Mouse (Mus musculus) hindbrain, embryonic 10.5 days (tissue): ENCODE results near the gene Ankrd12. TPM values are rescaled to one million over a fixed set of nuclear protein-coding genes. Genes with fewer than 3 reads are reported as not detected.
A peak's percentile ranks its signal among the peaks of the same experiment; 100 is the strongest.

Experiments used
- DNase-seq: peaks from one replicate; pipeline ENCODE4 v3.0.0-alpha.2; 2017; ENCODE audit warnings: low spot score
- H3K27ac ChIP-seq: fragments of 300-500 bp; sonication (generic); 2 replicates; pipeline ENCODE4 v1.5.1; 2016; ENCODE audit warnings: mild to moderate bottlenecking, moderate library complexity
- H3K27me3 ChIP-seq: fragments of 300-500 bp; sonication (generic); 2 replicates; pipeline ENCODE4 v1.6.1; 2016; ENCODE audit warnings: mild to moderate bottlenecking; ENCODE audit not compliant: poor library complexity, insufficient read depth, severe bottlenecking
- H3K36me3 ChIP-seq: fragments of 300-500 bp; sonication (generic); 2 replicates; pipeline ENCODE4 v1.6.1; 2016; ENCODE audit warnings: mild to moderate bottlenecking, moderate library complexity
- H3K4me1 ChIP-seq: fragments of 300-500 bp; sonication (generic); replicated peaks from 2 replicates; pipeline ENCODE4 v1.6.1; 2016; ENCODE audit warnings: mild to moderate bottlenecking
- H3K4me3 ChIP-seq: fragments of 300-500 bp; sonication (generic); 2 replicates; pipeline ENCODE4 v1.5.1; 2016; ENCODE audit warnings: mild to moderate bottlenecking, moderate library complexity
- H3K9me3 ChIP-seq: fragments of 300-500 bp; sonication (generic); 2 replicates; pipeline ENCODE4 v1.6.1; 2016; ENCODE audit warnings: mild to moderate bottlenecking, moderate library complexity
- WGBS: fragments of 180-500 bp; shearing (Covaris S2); methylation state at CpG from one replicate; pipeline ENCODE4 v1.1.7; 2016; 5-methylcytosine and 5-hydroxymethylcytosine counted together
- polyA plus RNA-seq: library from polyadenylated mRNA; unstranded; fragments of >200 nt; fragmentation: Nextera tagmentation; extraction: Ambion mirVana; gene quantifications from 2 replicates; pipeline ENCODE4 v1.2.1, GENCODE M21; 2016

Gene Ankrd12
- polyA plus RNA-seq, 1 experiment from 2014 or later: 20.2 TPM

- no peak overlapping the region for H3K4me3 ChIP-seq
- H3K9me3 ChIP-seq: peaks cover 4% of the 10 kb centered on the region; the same call in 1 of the 2 replicates
- no peaks in the 10 kb centered on the region for H3K27me3 ChIP-seq
- H3K36me3 ChIP-seq: peaks cover 64% of the 10 kb centered on the region
- DNase-seq: peak; percentile 30
- 54% methylated on average over 6 of the region's 6 CpGs for WGBS
- H3K27ac ChIP-seq: peak overlapping the region; percentile 72
- peaks cover 12% of the 10 kb centered on the region for H3K4me1 ChIP-seq
Measured at GRCm38 (mm10) chr17:65931525-65931924, 145.4 kb downstream of the Ankrd12 start.

- no peak for DNase-seq
- Histone ChIP-seq H3K27me3 (no peaks in the 10 kb centered on the region), H3K4me1 (peaks cover 12% of the 10 kb centered on the region), H3K36me3 (peaks cover 65% of the 10 kb centered on the region), H3K9me3 (peaks cover 4% of the 10 kb centered on the region; the same call in 1 of the 2 replicates), H3K27ac (peak overlapping the region; percentile 72), H3K4me3 (no peak overlapping the region)
- WGBS: 88% methylated on average over 6 of the region's 6 CpGs
Measured at GRCm38 (mm10) chr17:65930960-65931359, 145.9 kb downstream of the Ankrd12 start.

- no peak overlapping the region for H3K4me3 ChIP-seq
- H3K9me3 ChIP-seq: peaks cover 4% of the 10 kb centered on the region; the same call in 1 of the 2 replicates
- no peak overlapping the region for H3K27ac ChIP-seq
- WGBS: 92% methylated on average over 7 of the region's 7 CpGs
- peaks cover 12% of the 10 kb centered on the region for H3K4me1 ChIP-seq
- no peaks in the 10 kb centered on the region for H3K27me3 ChIP-seq
- H3K36me3 ChIP-seq: peaks cover 65% of the 10 kb centered on the region
- DNase-seq: no peak
Measured at GRCm38 (mm10) chr17:65930158-65930826, 146.6 kb downstream of the Ankrd12 start.

DNA sequence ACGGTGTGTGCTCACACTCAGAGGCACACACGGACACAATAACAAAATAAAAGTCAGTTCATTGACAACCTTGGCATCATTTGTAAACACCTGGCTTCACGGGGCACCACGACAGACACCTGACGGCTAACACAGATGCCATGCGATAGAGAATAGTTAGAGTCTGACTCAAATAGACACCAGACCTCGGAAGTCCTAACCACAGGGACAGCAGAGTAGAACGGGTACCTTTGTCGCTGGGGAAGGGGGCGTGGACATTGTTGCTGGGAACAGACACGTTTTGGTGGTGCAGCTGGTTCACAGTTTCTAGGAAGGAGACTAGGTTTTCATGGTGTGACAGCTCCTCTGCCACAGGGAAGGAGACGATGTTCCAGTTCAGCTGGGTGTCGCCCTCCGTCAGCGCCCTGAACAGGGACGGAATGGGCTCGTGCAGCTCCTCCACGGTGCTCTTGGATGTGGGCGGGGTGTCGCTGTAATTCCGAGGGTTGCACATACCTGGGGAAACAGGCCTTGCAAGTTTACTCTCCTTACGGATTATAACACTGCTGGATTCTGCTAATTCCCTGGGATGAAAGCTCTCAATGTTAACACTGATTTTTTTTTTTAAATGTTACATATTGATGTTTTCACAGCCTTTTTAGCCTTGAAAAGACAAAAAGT is 147.4 kb downstream of the Ankrd12 start:
- no peaks in the 10 kb centered on the region for H3K27me3 ChIP-seq
- H3K36me3 ChIP-seq: peaks cover 66% of the 10 kb centered on the region
- DNase-seq: no peak
- H3K9me3 ChIP-seq: peaks cover 4% of the 10 kb centered on the region; the same call in 1 of the 2 replicates
- peaks cover 12% of the 10 kb centered on the region for H3K4me1 ChIP-seq
- WGBS: 89% methylated on average over 22 of the region's 22 CpGs
- no peak overlapping the region for H3K27ac ChIP-seq
- H3K4me3 ChIP-seq: no peak overlapping the region

DNA sequence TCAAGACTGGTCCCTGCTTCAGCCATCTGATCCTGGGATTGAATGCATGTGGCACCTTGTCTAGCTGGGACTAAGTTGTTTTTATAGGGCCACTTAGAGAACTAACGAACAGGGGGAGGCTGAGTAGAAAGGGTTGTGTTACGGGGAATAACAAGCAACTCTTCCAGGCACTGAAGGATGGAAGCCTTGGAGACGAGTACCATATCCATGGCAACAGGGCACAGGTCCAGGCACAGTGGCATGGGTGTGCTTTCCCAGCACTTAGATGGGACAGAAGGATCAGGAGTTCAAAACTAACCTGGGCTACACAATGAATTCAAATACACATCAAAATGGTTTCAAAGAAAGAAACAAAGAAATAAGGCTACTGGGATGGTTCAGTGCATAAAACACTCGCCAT is 149.8 kb downstream of the Ankrd12 start:
- no peak for DNase-seq
- H3K4me3 ChIP-seq: no peak overlapping the region
- peaks cover 71% of the 10 kb centered on the region for H3K36me3 ChIP-seq
- peaks cover 11% of the 10 kb centered on the region for H3K4me1 ChIP-seq
- no peaks in the 10 kb centered on the region for H3K9me3 ChIP-seq
- WGBS: 87% methylated on average over 4 of the region's 4 CpGs
- no peaks in the 10 kb centered on the region for H3K27me3 ChIP-seq
- H3K27ac ChIP-seq: no peak overlapping the region

- Histone ChIP-seq H3K4me1 (no peaks in the 10 kb centered on the region), H3K9me3 (no peaks in the 10 kb centered on the region), H3K4me3 (no peak overlapping the region), H3K27ac (no peak overlapping the region), H3K36me3 (peaks cover 76% of the 10 kb centered on the region), H3K27me3 (no peaks in the 10 kb centered on the region)
- no peak for DNase-seq
- WGBS: 76% methylated on average over 5 of the region's 5 CpGs
Measured at GRCm38 (mm10) chr17:65924218-65924617, 152.7 kb downstream of the Ankrd12 start.

DNA sequence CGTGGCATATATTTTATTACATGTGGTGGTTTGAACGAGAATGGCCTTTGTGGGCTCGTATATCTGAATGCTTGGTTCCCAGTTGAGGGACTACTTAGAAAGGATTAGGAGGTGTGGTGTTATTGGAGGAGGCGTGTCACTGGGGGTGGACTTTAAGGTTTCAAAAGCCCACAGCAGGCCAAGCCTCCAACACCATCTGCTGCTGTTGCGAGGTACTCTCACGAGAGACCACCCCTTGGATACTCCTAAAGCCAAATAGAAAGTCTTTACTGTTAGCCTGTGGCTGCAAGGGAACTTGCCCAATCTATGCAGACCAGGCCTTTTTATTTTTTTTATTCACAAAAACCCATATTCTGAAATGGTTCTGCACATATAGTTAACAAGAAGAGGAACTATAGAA is 154.9 kb downstream of the Ankrd12 start:
- Histone ChIP-seq H3K36me3 (peaks cover 61% of the 10 kb centered on the region), H3K27ac (no peak overlapping the region), H3K9me3 (no peaks in the 10 kb centered on the region), H3K27me3 (no peaks in the 10 kb centered on the region), H3K4me3 (no peak overlapping the region), H3K4me1 (no peaks in the 10 kb centered on the region)
- WGBS: 91% methylated on average over 6 of the region's 6 CpGs
- DNase-seq: no peak

- H3K9me3 ChIP-seq: no peaks in the 10 kb centered on the region
- WGBS: 79% methylated on average over 3 of the region's 3 CpGs
- no peak for DNase-seq
Measured at GRCm38 (mm10) chr17:65919235-65919634, 157.7 kb downstream of the Ankrd12 start.

GRCm38 (mm10) chr17:65916135-65916668 is 160.7 kb downstream of the Ankrd12 start:
- peak; percentile 21 for DNase-seq
- 29% methylated on average over 8 of the region's 8 CpGs for WGBS

More at GRCm38 (mm10) chr17:65919235-65919634, 157.7 kb downstream of the Ankrd12 start:
- H3K4me3 ChIP-seq: no peak overlapping the region
- H3K36me3 ChIP-seq: peaks cover 34% of the 10 kb centered on the region
- H3K4me1 ChIP-seq: peaks cover 10% of the 10 kb centered on the region
- no peaks in the 10 kb centered on the region for H3K27me3 ChIP-seq
- H3K27ac ChIP-seq: no peak overlapping the region

More at GRCm38 (mm10) chr17:65916135-65916668, 160.7 kb downstream of the Ankrd12 start:
- Histone ChIP-seq H3K27ac (peak overlapping the region; percentile 54), H3K36me3 (peaks cover 9% of the 10 kb centered on the region; the same call in 1 of the 2 replicates), H3K27me3 (no peaks in the 10 kb centered on the region), H3K9me3 (no peaks in the 10 kb centered on the region), H3K4me1 (peaks cover 13% of the 10 kb centered on the region), H3K4me3 (no peak overlapping the region)

Other genes starting within 250 kb of the Ankrd12 start
- 46.4 and 58.3 TPM in 2 replicates for gene Ralbp1, start 191.3 kb downstream of the Ankrd12 start, polyA plus RNA-seq
- 67.5 and 81.1 TPM in 2 replicates for gene Twsg1, start 125.9 kb downstream of the Ankrd12 start, polyA plus RNA-seq
- 326 and 335 TPM in 2 replicates for gene Ndufv2, start 24.5 kb upstream of the Ankrd12 start, polyA plus RNA-seq
- gene Washc1, start 34.5 kb upstream of the Ankrd12 start, polyA plus RNA-seq: 31.8 and 34.5 TPM in 2 replicates
- 22.8 and 26.9 TPM in 2 replicates for gene Ddx11, start 46.4 kb upstream of the Ankrd12 start, polyA plus RNA-seq